Mouse (Mus musculus) heart, postnatal 25 days (tissue): Measurements from ENCODE around the gene Hoxb8. TPM values are rescaled to one million over a fixed set of nuclear protein-coding genes. Genes with fewer than 3 reads are reported as not detected.

Source experiments
- DNase-seq: peaks from one replicate; pipeline ENCODE4 v3.0.0; 2022; ENCODE audit warnings: low spot score
- intact Hi-C: fragments of 180-260 bp; cut with DNase I; formaldehyde crosslinking; loops from one replicate; pipeline ENCODE4 v1.15.1; 2025
- total RNA-seq, 2 experiments: library from RNA; stranded (reverse); gene quantifications; 2 replicates each; pipeline ENCODE4 v1.2.3; 2021

The Hoxb8 gene
- total RNA-seq, 2 experiments from 2014 or later, result not detected

DNA sequence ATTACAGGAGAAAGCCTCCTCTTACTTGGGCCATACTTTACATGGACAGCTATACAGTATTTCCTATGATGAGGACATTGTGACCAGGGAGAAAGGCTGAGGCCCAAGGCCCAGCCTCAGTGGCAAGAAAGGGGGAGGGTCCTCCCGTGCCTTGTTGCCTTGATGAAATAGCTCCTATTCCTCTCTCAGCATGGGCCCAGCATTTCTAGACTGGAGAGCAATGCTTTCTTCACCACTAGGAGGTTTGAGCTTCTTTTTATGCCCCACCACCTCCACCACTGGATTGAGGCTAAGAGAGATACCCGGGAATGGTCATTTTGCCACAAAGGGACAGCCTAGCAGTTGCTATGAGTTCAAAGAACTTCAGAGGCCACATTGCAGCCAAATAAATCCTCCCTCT, 15.3 kb downstream of the Hoxb8 start:
- intact Hi-C loops, result no loop called here
- DNase-seq, result no peak

DNA sequence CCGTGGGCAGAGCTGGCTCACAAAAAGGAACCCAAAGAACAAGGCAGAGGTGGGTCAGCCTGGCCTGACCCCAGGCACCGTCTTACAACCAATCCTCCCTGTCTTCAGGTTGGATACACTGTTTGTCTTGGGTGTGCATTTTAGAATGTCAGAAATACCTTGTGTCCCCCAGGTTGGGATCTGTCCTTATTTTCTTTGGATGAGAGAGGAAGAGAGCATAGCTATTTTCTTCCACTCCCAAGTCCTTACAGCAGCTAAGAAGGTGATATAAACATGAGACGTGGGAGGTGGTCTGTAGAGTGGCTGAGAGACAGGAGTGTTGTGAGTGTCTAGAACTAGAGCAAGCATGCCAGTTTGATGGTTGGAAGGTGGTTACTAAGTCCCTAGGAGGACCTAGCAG, 15.7 kb downstream of the Hoxb8 start:
- intact Hi-C loops, result no loop called here
- DNase-seq, result no peak

DNA sequence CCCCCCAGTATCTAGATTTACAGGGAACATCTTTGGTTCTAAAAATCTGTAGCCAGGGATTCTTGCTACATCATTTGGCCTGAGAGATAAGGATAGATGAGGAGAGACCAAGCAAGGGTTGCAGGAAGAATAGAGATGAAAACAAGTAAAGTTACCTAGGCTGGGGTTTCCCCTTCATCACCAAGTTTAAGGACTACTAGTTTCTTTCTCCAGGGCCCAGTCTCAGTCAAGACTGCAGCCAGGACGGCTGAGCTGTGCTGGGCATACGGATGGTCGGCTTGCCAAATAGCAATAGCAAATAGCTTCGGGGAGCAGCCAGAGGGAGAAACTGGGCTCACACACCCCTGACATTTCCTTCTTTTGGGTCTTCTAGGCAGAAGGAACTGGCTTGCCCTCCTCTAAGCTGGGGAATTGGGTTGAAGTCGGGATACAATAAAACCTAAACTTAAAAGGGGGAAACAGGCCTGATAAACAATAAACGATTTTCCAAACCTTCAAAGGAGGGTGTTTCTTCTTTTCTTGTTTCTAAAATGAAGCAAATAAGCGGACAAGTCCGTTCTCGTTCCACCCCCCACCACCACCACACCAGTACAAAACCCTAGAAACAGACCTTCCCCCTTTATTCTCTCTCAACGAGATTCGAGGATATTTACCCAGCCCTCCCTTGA, 16.4 kb downstream of the Hoxb8 start:
- no peak for DNase-seq
- intact Hi-C loops, result no loop called here

DNA sequence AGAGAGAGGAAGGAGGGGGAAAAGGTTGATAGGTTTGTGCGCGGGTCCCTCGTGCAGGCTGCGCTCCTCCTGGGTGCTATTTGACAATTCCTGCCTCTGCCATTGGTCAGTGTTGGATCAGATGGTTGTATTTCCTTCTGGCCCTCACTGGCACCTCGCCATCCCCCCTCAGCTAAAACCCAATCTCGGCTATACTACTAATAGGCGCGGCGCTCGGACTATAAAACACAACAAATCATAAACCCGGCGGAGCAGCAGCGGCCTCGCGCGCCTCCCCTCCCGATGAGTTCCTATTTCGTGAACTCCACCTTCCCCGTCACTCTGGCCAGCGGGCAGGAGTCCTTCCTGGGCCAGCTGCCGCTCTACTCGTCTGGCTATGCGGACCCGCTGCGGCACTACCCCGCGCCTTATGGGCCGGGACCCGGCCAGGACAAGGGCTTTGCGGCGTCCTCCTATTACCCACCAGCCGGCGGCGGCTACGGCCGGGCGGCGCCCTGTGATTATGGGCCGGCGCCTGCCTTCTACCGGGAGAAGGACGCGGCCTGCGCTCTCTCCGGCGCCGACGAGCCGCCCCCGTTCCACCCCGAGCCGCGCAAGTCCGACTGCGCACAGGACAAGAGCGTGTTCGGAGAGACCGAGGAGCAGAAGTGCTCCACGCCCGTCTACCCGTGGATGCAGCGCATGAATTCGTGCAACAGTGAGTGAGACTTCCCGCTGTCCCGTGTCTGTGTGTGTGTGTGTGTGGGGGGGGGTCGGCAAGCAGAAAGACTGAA, 17.4 kb downstream of the Hoxb8 start:
- intact Hi-C loops, result no loop called here
- no peak for DNase-seq

DNA sequence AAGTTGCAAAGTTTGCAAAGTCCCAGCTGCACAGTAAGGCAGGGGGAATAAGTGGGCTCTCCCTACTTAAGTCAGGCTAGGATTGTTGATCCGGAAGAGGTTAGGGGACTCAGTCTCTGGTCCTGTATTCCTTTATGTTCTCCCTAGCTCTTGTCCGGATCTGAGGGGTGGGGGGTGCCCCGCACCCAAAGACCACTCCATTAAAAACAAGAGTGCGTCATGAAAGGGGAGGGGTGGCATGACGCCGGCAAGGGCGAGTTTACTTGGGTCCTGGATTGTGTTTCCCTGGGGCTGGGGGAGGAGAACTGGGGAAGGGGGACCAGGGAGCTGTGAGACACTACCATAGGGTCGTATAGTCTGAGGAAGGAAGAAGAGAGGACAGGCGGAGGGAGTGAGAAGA, 18.1 kb downstream of the Hoxb8 start:
- DNase-seq, result no peak
- intact Hi-C loops, result loop anchor here (5.0 kb wide), 2 partner anchors 238 to 253 kb away; no protein-coding TSS in a partner anchor

DNA sequence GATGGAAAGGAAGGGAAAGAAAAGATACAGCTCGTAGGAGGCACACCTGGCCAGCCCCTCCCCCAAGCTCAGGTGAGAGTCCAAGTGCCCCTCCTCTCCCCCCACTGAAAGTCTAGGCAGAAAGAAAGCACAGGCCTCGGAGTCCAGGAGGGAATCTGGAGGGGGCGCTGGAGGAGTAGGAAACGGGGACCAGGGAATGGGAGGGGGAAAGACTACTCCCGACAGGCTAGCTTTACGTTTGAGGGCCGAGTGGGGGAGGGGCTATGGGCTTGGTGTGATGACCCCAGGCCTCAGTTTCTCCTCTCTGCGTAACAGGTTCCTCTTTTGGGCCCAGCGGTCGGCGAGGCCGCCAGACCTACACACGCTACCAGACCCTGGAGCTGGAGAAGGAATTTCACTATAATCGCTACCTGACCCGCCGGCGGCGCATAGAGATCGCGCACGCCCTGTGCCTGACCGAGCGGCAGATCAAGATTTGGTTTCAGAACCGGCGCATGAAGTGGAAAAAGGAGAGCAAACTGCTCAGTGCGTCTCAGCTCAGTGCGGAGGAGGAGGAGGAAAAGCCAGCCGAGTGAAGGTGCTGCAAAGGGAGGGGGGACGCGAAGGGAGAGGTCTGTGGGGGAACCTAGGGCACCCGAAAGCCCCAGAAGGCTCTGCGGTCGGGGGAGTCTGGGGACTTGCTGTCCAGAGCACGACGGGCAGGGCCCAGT, 18.8 kb downstream of the Hoxb8 start:
- intact Hi-C loops, result loop anchor here (5.0 kb wide), 2 partner anchors 237 to 252 kb away; no protein-coding TSS in a partner anchor

DNA sequence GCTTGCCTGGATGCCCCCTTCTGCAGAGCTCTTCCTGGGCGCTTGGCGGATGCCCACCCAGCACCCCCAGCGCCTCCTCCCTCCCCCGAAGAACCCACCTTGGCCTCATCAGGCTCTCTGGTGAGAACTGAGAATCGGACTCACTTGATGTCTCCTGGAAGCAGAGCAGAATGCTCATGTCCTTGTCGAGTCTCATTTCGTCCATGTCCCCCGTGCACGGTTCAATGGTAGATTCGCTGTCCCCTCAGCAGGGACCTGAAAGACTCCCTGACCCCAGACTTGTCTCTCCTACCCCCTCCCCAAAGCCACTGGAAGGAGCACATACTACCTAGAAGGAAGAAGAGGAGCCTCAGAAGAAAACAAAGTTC, 19.3 kb downstream of the Hoxb8 start:
- DNase-seq, result no peak

More for the DNA sequence above, 18.8 kb downstream of the Hoxb8 start:
- no peak for DNase-seq

DNA sequence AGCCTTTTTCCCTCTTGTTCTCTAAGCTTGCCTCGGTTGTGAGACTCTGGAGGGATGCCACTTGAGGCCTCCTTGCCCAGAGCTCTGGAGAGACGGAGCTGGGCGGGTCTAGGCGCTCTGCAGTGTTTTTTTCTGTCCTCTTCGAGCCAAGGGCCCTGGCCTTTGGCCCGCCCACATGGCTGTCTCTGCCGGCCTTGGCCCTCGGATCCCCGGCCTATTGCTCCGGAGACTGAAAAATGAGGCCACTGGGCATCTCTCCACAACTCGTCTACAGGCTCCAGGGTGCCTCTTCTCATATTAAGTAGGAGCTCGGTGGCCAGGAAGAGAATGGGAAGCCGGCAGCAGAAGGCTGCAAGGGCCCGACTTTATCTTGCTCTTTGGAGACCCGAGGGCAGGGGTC, 20.1 kb downstream of the Hoxb8 start:
- intact Hi-C loops, result loop anchor here (2.0 to 5.0 kb wide), 3 partner anchors 105 to 250 kb away; no protein-coding TSS in a partner anchor
- no peak for DNase-seq

More for the DNA sequence above, 19.3 kb downstream of the Hoxb8 start:
- intact Hi-C loops, result loop anchor here (5.0 kb wide), 2 partner anchors 236 to 251 kb away; no protein-coding TSS in a partner anchor

DNA sequence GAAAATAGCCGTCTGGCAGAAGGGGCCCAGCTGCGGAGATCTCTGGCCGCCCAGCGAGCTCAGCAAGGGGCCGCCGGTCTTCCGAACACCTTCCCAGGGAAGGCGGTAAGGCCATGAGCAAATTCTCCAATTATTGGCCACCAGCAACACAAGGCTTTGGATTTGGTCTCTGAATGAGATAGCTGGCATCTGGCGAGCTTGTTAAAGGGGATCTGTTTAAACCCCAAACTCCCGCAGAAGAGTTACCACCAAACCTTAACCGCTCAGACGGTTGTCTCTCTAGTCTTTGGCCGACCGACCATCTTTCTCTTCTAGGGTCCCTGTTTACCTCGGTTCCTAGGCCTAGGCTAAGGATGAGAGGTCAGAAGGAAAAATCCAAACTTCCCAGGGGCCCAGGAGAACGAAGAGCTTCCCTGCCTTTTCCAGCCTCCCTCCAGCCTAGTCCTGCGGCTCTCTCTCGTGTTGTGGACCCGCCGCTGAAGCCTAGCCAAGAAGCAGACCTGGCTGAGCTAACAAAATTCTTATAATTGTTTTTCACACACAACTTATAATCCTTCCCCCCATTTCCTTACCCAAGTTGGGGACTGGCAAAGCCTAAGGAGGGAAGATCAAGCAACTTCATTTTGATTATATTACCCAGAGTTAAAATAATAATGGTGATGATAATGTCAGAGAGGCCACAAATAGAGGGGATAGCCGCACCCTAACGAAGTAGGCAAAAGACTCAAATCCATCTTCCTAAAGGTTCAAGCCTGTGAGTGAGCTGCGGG, 20.9 kb downstream of the Hoxb8 start:
- DNase-seq, result no peak
- intact Hi-C loops, result loop anchor here (2.0 to 5.0 kb wide), 3 partner anchors 104 to 250 kb away; no protein-coding TSS in a partner anchor

DNA sequence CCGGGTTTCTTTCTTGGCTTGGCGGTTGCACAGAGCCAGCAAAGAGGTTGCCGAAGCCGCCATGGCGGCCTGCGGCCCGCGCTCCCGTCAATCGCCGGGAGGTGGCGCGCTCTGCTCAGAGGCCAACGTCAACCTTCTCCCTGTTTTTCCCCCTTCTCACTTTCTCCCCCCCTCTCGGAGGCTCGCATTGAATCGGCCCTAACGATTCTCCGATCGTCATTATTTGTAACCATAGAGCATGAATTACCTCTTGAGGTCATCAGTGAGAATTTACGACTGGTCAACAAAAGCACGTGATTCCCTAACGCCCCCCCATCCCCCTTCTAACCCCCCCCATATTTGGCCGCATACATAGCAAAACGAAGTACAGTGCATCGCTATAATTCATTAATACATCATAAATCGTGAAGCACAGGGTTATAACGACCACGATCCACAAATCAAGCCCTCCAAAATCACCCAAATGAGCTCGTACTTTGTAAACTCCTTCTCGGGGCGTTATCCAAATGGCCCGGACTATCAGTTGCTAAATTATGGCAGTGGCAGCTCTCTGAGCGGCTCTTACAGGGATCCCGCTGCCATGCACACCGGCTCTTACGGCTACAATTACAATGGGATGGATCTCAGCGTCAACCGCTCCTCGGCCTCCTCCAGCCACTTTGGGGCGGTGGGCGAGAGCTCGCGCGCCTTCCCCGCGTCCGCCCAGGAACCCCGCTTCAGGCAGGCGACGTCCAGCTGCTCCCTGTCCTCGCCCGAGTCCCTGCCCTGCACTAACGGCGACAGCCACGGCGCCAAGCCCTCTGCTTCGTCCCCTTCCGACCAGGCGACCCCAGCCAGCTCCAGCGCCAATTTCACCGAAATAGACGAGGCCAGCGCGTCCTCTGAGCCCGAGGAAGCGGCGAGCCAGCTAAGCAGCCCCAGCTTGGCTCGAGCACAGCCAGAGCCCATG, 21.7 kb downstream of the Hoxb8 start, which contains the start of gene Hoxb5:
TSS of gene Hoxb5 (plus strand) at position 186 of the 949 bp plus-strand sequence.
- DNase-seq, result no peak
- intact Hi-C loops, result loop anchor here (2.0 to 5.0 kb wide), 3 partner anchors 103 to 249 kb away; no protein-coding TSS in a partner anchor

DNA sequence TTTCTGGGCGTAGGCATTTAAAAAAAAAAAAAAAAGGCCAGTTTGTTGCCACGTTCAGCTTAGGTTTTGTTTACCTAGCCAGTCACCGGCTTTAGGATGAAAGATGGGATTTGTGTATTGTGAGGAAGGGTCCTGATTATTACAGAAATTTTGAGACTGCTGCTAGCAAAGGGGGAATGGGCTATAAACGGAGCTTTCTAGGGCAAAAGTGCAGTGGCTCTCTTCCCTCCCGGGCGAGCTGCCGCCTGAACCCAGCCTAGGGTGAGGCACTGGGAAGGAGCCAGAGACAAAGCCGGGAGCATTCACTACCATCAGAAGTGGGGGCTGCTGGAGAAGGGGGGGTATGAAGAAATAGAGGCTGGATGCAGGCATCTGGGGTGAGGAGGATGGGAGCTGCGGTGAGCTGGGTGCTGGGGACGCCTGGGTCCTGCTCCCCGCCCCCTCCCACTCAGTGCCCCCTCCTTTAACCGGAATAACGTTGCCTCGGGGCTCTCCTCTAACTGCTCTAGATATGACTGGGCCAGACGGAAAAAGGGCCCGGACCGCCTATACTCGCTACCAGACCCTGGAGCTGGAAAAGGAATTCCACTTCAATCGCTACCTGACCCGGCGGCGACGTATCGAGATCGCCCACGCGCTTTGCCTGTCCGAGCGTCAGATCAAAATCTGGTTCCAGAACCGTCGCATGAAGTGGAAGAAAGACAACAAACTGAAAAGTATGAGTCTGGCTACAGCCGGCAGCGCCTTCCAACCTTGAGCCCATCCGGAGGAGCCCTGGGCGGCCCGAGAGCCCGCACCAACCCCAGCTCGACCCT, 22.9 kb downstream of the Hoxb8 start:
- DNase-seq, result no peak
- intact Hi-C loops, result loop anchor here (5.0 kb wide), 2 partner anchors 233 to 248 kb away; no protein-coding TSS in a partner anchor

DNA sequence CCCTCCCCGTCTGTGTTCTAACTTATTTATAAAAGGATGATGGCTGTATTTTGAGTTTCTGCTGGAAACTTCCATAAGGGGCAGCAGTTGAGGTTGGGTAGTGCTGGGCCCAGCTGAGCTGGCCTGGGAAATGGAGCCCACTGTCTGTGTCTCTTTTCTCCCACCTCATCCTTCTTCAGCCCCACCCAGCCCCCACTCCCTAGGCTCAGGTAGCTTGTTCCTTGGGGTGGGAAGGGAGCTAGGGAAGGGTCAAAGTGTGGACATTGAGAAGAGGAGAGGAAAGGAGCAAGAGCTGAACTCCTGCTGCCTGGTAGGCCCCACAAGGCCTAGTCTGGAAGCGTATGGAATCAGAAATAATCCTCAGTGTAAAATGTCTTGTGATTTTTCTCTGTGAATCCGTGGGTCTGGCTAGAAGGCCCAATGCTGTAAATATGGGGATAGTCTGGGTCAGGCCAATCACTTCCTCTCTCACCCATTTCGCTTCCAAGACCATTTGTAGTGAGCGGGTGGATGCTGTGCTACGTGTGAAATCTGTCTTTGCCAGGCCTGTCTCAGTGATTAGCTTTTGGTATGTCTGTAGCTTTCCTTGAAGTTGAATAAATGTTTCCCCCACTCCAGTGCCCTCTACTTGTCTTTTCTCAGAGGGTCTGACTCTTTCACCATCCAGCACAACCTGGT, 23.9 kb downstream of the Hoxb8 start:
- intact Hi-C loops, result no loop called here
- no peak for DNase-seq

DNA sequence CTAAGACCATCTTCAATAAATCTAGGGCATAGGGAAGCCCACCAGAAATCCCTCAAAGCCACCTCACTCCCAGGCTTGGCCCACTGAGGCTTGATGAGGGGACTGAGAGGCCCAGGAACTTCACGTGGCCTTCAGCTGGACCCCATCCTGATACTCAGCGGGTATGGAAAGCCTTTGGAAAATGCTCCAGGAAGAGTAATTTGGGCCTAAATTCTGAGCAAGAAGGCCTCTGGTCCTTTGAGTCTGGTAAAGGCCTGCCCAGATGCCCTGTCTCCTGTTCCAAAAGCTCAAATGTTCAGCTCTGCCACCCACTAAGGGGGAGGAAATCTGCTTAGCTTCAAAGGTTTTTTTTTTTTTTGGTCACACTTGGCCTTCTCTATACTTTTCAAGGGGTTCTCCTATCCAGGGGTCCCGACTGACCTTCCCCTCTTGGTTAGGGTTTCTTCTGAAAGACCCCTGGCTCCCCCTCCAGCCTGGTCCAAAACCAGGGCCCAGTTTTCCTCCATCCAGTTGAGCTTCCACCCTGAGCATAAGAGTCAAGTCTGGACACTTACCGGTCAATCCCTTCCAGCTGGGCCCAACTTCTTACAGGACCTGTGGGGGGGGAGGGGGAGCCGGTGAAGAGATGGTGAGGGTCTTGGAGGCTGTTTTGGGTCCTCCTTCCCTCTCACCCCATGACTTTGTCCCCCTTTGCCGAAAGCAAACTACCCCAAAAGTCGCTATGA, 24.6 kb downstream of the Hoxb8 start:
- no peak for DNase-seq
- intact Hi-C loops, result no loop called here

DNA sequence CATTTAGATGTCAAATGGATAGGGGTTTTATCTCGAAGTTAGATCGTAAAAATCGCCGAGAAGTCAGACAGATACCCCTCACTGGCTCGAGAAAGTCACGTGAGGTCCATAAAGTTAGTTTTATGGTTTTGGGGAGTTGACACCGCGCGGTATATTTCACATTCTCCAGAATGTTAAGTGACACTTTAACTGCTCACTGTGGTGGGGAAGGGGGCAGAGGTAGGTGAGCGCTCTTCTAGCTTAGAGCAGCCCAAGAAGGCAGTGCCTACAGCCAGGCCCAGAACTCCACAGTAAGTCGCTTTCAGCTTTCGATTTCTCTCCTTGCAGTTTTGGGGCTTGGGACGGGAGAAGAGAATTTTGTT, 25.2 kb downstream of the Hoxb8 start:
- DNase-seq, result no peak
- intact Hi-C loops, result no loop called here

DNA sequence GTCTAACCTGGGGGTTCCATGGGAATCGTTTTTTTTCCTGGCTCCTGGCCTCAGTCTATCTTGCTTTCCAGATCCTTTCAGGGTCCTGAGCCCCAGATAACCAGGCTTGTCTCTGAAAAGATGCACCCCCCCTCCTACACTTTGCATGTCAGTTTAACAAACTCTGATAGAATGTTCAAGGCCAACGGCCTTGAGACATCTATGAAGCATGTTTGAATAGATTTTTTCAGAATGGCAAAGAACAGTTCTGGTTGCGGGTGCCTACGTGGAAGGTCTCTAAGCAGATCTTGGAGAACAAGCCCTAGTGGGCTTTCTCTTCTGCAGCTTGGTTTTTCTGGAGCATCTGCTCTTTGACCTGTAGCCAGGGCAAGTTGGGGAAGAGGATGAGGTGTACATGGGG, 27.1 kb downstream of the Hoxb8 start:
- DNase-seq, result no peak
- intact Hi-C loops, result no loop called here

DNA sequence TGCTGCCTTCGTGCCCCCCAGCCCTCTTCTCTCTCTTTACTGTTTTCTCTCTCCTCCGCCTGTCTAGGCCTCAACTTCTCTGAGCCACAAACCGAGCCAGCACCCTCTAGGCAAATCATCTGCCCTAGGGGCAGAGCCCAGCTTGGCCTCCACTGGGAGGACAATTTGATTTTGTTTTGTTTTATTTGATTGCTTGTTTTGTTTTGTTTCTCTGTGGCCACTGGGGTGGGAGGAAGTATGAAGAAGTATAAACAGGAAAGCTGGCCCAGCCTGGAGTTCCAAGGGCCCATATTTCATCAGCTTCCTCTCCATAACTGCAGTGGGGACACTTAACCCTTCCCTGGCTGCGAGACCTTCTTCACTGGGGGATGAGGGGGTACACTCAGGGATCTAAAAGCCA, 27.6 kb downstream of the Hoxb8 start:
- no peak for DNase-seq

More for the DNA sequence above, 27.6 kb downstream of the Hoxb8 start:
- intact Hi-C loops, result no loop called here
